8 mouse cellular contexts compared by ENCODE assay signal in the genomic region with DNA sequence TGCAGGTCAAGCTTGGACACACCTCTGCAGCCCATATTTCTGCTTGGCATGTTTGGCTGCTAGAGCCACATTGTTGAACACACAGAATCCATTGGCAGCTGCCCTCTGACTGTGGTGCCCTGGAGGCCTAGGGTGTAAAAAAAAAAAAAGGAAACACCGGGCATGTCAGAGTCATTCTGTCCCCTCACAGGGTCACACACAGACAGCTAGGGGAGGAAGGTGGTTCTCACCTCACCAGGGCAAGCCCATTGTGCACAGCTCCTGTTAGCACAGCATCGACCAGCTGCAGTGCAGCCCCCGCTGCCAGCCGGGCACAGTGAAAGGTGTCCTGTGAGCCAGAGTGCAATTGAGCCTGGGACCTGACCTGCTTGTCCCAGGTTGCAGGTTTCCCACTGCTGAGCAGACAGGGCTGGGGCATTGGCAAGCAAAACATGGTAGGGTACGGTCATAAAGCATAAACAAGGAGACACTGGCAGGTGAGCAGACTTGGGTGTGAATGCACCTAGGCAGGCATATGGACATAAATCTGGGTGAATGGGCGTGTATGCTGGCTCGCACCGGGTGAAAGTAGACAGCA. TPM values are rescaled to one million over a fixed set of nuclear protein-coding genes. Genes with fewer than 3 reads are reported as not detected.
A peak's percentile ranks its signal among the peaks of the same experiment; 100 is the strongest.
DNase-seq lines count a peak whose midpoint lies in the region; ATAC-seq and TF ChIP-seq lines count a peak whose summit lies in the region.

No protein-coding gene starts in this region.

- H3K9ac ChIP-seq in hindbrain, embryonic 11.5 days (ENCODE audit: low read depth, low read length), result peak overlapping the region; percentile 82
- peak overlapping the region; percentile 68 for H3K9ac ChIP-seq in midbrain, embryonic 11.5 days (ENCODE audit: low read length)

- 81% methylated on average over 8 of the region's 8 CpGs for WGBS in heart, embryonic 10.5 days
- 93% methylated on average over 8 of the region's 8 CpGs for WGBS in hindbrain, embryonic 11.5 days
- WGBS in midbrain, embryonic 11.5 days, result 88% methylated on average over 8 of the region's 8 CpGs

- peaks cover 35% of the 10 kb centered on the region for H3K36me3 ChIP-seq in heart, embryonic 10.5 days
- peaks cover 54% of the 10 kb centered on the region for H3K36me3 ChIP-seq in G1E (replicated peaks)
- no peaks in the 10 kb centered on the region for H3K36me3 ChIP-seq in hindbrain, embryonic 11.5 days (ENCODE audit: control insufficient read depth, insufficient read depth, low read length)
- peaks cover 3% of the 10 kb centered on the region; the same call in 1 of the 2 replicates for H3K36me3 ChIP-seq in midbrain, embryonic 11.5 days (ENCODE audit: control insufficient read depth, insufficient read depth, low read length)

- H3K9me3 ChIP-seq in heart, embryonic 10.5 days, result no peaks in the 10 kb centered on the region
- H3K9me3 ChIP-seq in G1E (replicated peaks), result no peaks in the 10 kb centered on the region
- no peaks in the 10 kb centered on the region for H3K9me3 ChIP-seq in hindbrain, embryonic 11.5 days (ENCODE audit: control insufficient read depth, low read length)
- H3K9me3 ChIP-seq in midbrain, embryonic 11.5 days (ENCODE audit: control insufficient read depth, low read length), result no peaks in the 10 kb centered on the region

- H3K27ac ChIP-seq in heart, embryonic 10.5 days, result peak overlapping the region; percentile 92; the same call in 1 of the 2 replicates
- H3K27ac ChIP-seq in hindbrain, embryonic 11.5 days (ENCODE audit: low read depth, low read length), result no peak overlapping the region
- H3K27ac ChIP-seq in midbrain, embryonic 11.5 days (ENCODE audit: low read depth, low read length), result no peak overlapping the region

- H3K4me3 ChIP-seq in heart, embryonic 10.5 days, result peak overlapping the region; percentile 76
- peak overlapping the region; percentile 78 for H3K4me3 ChIP-seq in G1E (ENCODE audit: low read depth, low read length)
- H3K4me3 ChIP-seq in hindbrain, embryonic 11.5 days (ENCODE audit: low read depth, low read length), result peak overlapping the region; percentile 55
- peak overlapping the region; percentile 55; the same call in 1 of the 2 replicates for H3K4me3 ChIP-seq in midbrain, embryonic 11.5 days (ENCODE audit: low read depth, low read length)

- no peak for ATAC-seq in G1E (ENCODE audit: extremely low read depth, insufficient number of reproducible peaks, low FRiP score, poor library complexity, severe bottlenecking)
- no peak for ATAC-seq in hindbrain, embryonic 11.5 days (ENCODE audit: low FRiP score)
- ATAC-seq in midbrain, embryonic 11.5 days (ENCODE audit: low FRiP score), result no peak

- H3K4me2 ChIP-seq in hindbrain, embryonic 11.5 days (replicated peaks; ENCODE audit: low read depth, low read length), result peak overlapping the region; percentile 58
- peak overlapping the region; percentile 74 for H3K4me2 ChIP-seq in midbrain, embryonic 11.5 days

- intact Hi-C loops in left cerebral cortex, postnatal 14 days (cut with DNase I), result no loop called here

- H3K4me1 ChIP-seq in heart, embryonic 10.5 days, result peaks cover 27% of the 10 kb centered on the region
- peaks cover 66% of the 10 kb centered on the region for H3K4me1 ChIP-seq in G1E (ENCODE audit: insufficient read depth, low read depth, low read length)
- peaks cover 9% of the 10 kb centered on the region for H3K4me1 ChIP-seq in hindbrain, embryonic 11.5 days (replicated peaks; ENCODE audit: control insufficient read depth, insufficient read depth, low read length)
- peaks cover 18% of the 10 kb centered on the region for H3K4me1 ChIP-seq in midbrain, embryonic 11.5 days (ENCODE audit: control insufficient read depth, insufficient read depth, low read length)

- no peak for TF ChIP-seq CTCF in G1E (IDR thresholded peaks at IDR 0.05; ENCODE audit: low read depth, low read length)

- H3K27me3 ChIP-seq in heart, embryonic 10.5 days (ENCODE audit: insufficient read depth, poor library complexity, severe bottlenecking), result no peaks in the 10 kb centered on the region
- no peaks in the 10 kb centered on the region for H3K27me3 ChIP-seq in G1E (ENCODE audit: insufficient read depth, low read length)
- no peaks in the 10 kb centered on the region for H3K27me3 ChIP-seq in hindbrain, embryonic 11.5 days (ENCODE audit: control insufficient read depth, insufficient read depth, low read length)
- H3K27me3 ChIP-seq in midbrain, embryonic 11.5 days (ENCODE audit: control insufficient read depth, insufficient read depth, low read length), result no peaks in the 10 kb centered on the region

- DNase-seq in heart, embryonic 10.5 days (ENCODE audit: low spot score), result no peak
- DNase-seq in heart, adult 8-10 months (ENCODE audit: low spot score), result no peak
- DNase-seq in G1E (ENCODE audit: low spot score), result no peak
- DNase-seq in hindbrain, embryonic 11.5 days (ENCODE audit: low spot score), result no peak
- DNase-seq in midbrain, embryonic 11.5 days (ENCODE audit: low spot score, missing footprints), result no peak
- DNase-seq in embryo, embryonic 9.5 days (ENCODE audit: extremely low spot score), result no peak
- DNase-seq in left cerebral cortex, postnatal 14 days (ENCODE audit: low spot score in 2 of 2), result no peak
- DNase-seq in right cerebral cortex, adult 2 months (ENCODE audit: low spot score in 2 of 2), result no peak

RNA-seq across cellular contexts. Expression of gene Hdac10, which starts 1.0 kb away (rescaled TPM):
- 18.5 and 19.0 TPM in 2 replicates for polyA plus RNA-seq in heart, embryonic 10.5 days (2016; fragmentation: Nextera tagmentation; extraction: Ambion mirVana)
- 1 to 10 TPM; 5.8 to 9.5 (median 6.9) TPM for total RNA-seq in heart, adult 8-10 months (2022)
- total RNA-seq in G1E (2014; fragmentation: Nextera tagmentation) (6.8 and 9.3 TPM in 2 replicates), G1E (2017) (16.1 and 22.3 TPM in 2 replicates)
- polyA plus RNA-seq in G1E (2012), result 11.5 and 18.3 TPM in 2 replicates
- 9.4 and 10.7 TPM in 2 replicates for polyA plus RNA-seq in hindbrain, embryonic 11.5 days (2014; fragmentation: Nextera tagmentation; extraction: Ambion mirVana)
- 11.6 and 13.6 TPM in 2 replicates for polyA plus RNA-seq in midbrain, embryonic 11.5 days (2014; fragmentation: Nextera tagmentation; extraction: Ambion mirVana)
- 10 to 100 TPM; 12.3 to 13.3 TPM for total RNA-seq in left cerebral cortex, postnatal 14 days (2021)

RNA-seq across cellular contexts. Expression of gene Tubgcp6, which starts 4.5 kb away (rescaled TPM):
- polyA plus RNA-seq in heart, embryonic 10.5 days (2016; fragmentation: Nextera tagmentation; extraction: Ambion mirVana), result 15.4 and 17.1 TPM in 2 replicates
- 10 to 100 TPM in 1 of 4 experiments, 1 to 10 TPM in 3; 8.2 to 11.6 (median 9.0) TPM for total RNA-seq in heart, adult 8-10 months (2022)
- total RNA-seq in G1E (2014; fragmentation: Nextera tagmentation), result 41.4 and 55.2 TPM in 2 replicates
- total RNA-seq in G1E (2017), result 19.3 and 21.5 TPM in 2 replicates
- polyA plus RNA-seq in G1E (2012), result 31.8 and 35.4 TPM in 2 replicates
- 17.5 and 17.6 TPM in 2 replicates for polyA plus RNA-seq in hindbrain, embryonic 11.5 days (2014; fragmentation: Nextera tagmentation; extraction: Ambion mirVana)
- polyA plus RNA-seq in midbrain, embryonic 11.5 days (2014; fragmentation: Nextera tagmentation; extraction: Ambion mirVana), result 14.9 and 16.8 TPM in 2 replicates
- total RNA-seq in left cerebral cortex, postnatal 14 days (2021), result 10 to 100 TPM; 27.6 to 32.6 TPM

RNA-seq across cellular contexts. Expression of gene Mapk12, which starts 13.1 kb away (rescaled TPM):
- polyA plus RNA-seq in heart, embryonic 10.5 days (2016; fragmentation: Nextera tagmentation; extraction: Ambion mirVana), result 25.4 and 26.4 TPM in 2 replicates
- 10 to 100 TPM; 21.1 to 31.4 (median 28.0) TPM for total RNA-seq in heart, adult 8-10 months (2022)
- not detected in 2 replicates for total RNA-seq in G1E (2014; fragmentation: Nextera tagmentation)
- 0.16 TPM in 1 of 2 replicates, not detected in the other for total RNA-seq in G1E (2017)
- polyA plus RNA-seq in G1E (2012), result not detected in 2 replicates
- polyA plus RNA-seq in hindbrain, embryonic 11.5 days (2014; fragmentation: Nextera tagmentation; extraction: Ambion mirVana), result 16.5 and 17.8 TPM in 2 replicates
- polyA plus RNA-seq in midbrain, embryonic 11.5 days (2014; fragmentation: Nextera tagmentation; extraction: Ambion mirVana), result 21.3 and 27.0 TPM in 2 replicates
- total RNA-seq in left cerebral cortex, postnatal 14 days (2021), result 1 to 10 TPM; 6.7 to 8.2 TPM

RNA-seq across cellular contexts. Expression of gene Mapk11, which starts 22.0 kb away (rescaled TPM):
- 4.2 and 4.8 TPM in 2 replicates for polyA plus RNA-seq in heart, embryonic 10.5 days (2016; fragmentation: Nextera tagmentation; extraction: Ambion mirVana)
- total RNA-seq in heart, adult 8-10 months (2022), result 1 to 10 TPM; 1.1 to 2.8 (median 2.7) TPM
- not detected in 2 replicates for total RNA-seq in G1E (2014; fragmentation: Nextera tagmentation)
- total RNA-seq in G1E (2017), result 0.38 and 0.46 TPM in 2 replicates
- polyA plus RNA-seq in G1E (2012), result 0.07 TPM in 1 of 2 replicates, not detected in the other
- 38.5 and 40.4 TPM in 2 replicates for polyA plus RNA-seq in hindbrain, embryonic 11.5 days (2014; fragmentation: Nextera tagmentation; extraction: Ambion mirVana)
- polyA plus RNA-seq in midbrain, embryonic 11.5 days (2014; fragmentation: Nextera tagmentation; extraction: Ambion mirVana), result 34.9 and 40.6 TPM in 2 replicates
- total RNA-seq in left cerebral cortex, postnatal 14 days (2021), result 10 to 100 TPM; 35.2 to 39.7 TPM

RNA-seq across cellular contexts. Expression of gene Selenoo, which starts 38.6 kb away (rescaled TPM):
- polyA plus RNA-seq in heart, embryonic 10.5 days (2016; fragmentation: Nextera tagmentation; extraction: Ambion mirVana), result 9.5 and 11.8 TPM in 2 replicates
- total RNA-seq in heart, adult 8-10 months (2022), result 10 to 100 TPM; 15.0 to 16.6 (median 15.8) TPM
- total RNA-seq in G1E (2014; fragmentation: Nextera tagmentation) (15.9 and 17.8 TPM in 2 replicates), G1E (2017) (25.2 and 28.4 TPM in 2 replicates)
- 11.6 and 14.0 TPM in 2 replicates for polyA plus RNA-seq in G1E (2012)
- 17.2 and 20.4 TPM in 2 replicates for polyA plus RNA-seq in hindbrain, embryonic 11.5 days (2014; fragmentation: Nextera tagmentation; extraction: Ambion mirVana)
- polyA plus RNA-seq in midbrain, embryonic 11.5 days (2014; fragmentation: Nextera tagmentation; extraction: Ambion mirVana), result 20.2 and 22.3 TPM in 2 replicates
- total RNA-seq in left cerebral cortex, postnatal 14 days (2021), result 10 to 100 TPM; 18.8 to 20.5 TPM

Comparison
In these comparisons a context has a peak if more than half of its experiments do, and no peak if none do; other contexts are left out.
1. RNA of gene Mapk12, which starts 13.1 kb away (polyA plus RNA-seq): 21.3 to 27.0 TPM in midbrain, embryonic 11.5 days, 25.4 to 26.4 TPM in heart, embryonic 10.5 days and 16.5 to 17.8 TPM in hindbrain, embryonic 11.5 days; not detected in G1E; every median in the first group is over 10 times any median in the second.
2. Peak in every context shown above with its lines, with median percentiles within 50 percentile points of each other: H3K4me3 ChIP-seq.